Mouse (Mus musculus): ENCODE data around the gene Slc16a4.

DNA sequence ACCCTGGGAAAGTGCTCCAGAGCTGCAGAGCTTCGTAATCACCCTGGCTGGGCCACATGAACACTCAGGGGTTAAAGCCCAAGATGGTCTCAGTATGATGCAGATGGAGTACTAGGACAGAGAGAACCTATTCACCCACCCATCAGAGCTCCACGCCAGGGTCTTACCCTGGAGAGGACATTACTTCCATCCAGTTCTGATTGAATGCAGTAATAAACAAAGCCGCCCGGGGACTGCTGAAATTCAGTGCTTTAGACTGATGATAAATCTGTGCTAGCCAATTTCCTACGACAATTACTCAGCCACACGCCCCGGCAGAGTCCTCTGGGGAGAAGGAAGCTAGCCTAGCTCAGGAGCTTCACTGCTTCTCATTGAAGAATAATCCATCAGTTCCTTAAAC, 34.3 kb upstream of the Slc16a4 start:
- no peak for TF ChIP-seq CTCF (IDR thresholded peaks at IDR 0.05; ENCODE audit: borderline replicate concordance, insufficient read depth, low read length)
- no peak for TF ChIP-seq POLR2A (IDR thresholded peaks at IDR 0.05; ENCODE audit: low read depth, low read length)
